Mouse (Mus musculus): ENCODE measurements at regions not wholly inside any gene's neighbourhood (a gene's known extent, or its start where the extent isn't known, plus 50 kb on each side); places are given as distances from the start of the nearest gene placed in this dataset.
"Not testable (repeated sequence)": the region's sequence is repeated elsewhere in the genome, so short reads cannot be mapped to it uniquely, and the experiment has no call there.

GRCm38 (mm10) chr6:47679946-47680345 lies 84.8 kb upstream of the Ezh2 start:
- WGBS, result 64% methylated on average over 2 of the region's 7 CpGs
- not testable (repeated sequence) for H3K9me3 ChIP-seq (replicated peaks); H3K4me3 ChIP-seq

GRCm38 (mm10) chr6:47672741-47673140 lies 77.6 kb upstream of the Ezh2 start:
- not testable (repeated sequence) for H3K4me1 ChIP-seq; H3K27ac ChIP-seq; H3K36me3 ChIP-seq; H3K27me3 ChIP-seq (ENCODE audit: low read depth, poor library complexity, severe bottlenecking); DNase-seq (ENCODE audit: low spot score); H3K9me3 ChIP-seq (replicated peaks)
- peak overlapping the region; percentile 43 for H3K4me3 ChIP-seq
- WGBS, result 21% methylated on average over 16 of the region's 33 CpGs

More at GRCm38 (mm10) chr6:47679946-47680345, 84.8 kb upstream of the Ezh2 start:
- H3K27ac ChIP-seq; H3K27me3 ChIP-seq (ENCODE audit: low read depth, poor library complexity, severe bottlenecking); H3K4me1 ChIP-seq; DNase-seq (ENCODE audit: low spot score); H3K36me3 ChIP-seq: not testable (repeated sequence)

DNA sequence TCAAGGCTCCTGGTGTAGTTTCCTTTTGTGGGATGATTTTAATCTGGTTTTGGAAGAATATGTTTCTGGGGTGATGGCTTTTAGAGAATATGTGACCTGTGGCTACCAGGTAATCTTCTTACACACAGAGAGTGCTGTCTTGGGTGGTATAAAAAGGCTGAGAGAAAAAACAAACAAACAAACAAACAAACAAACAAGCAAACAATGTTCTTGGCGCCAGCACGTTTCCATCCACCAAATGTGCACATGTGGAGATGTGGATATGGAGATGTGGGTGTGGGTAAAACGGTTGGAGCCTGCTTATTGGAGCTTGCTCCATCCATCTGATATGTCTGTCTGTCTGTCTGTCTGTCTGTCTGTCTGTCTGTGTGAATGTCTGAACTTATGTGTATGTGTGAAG lies 57.7 kb upstream of the Ezh2 start:
- not testable (repeated sequence) for H3K36me3 ChIP-seq; H3K27ac ChIP-seq; H3K4me1 ChIP-seq; H3K4me3 ChIP-seq; DNase-seq (ENCODE audit: low spot score); H3K9me3 ChIP-seq (replicated peaks)
- WGBS, result 65% methylated on average over 3 of the region's 3 CpGs
- H3K27me3 ChIP-seq (ENCODE audit: low read depth, poor library complexity, severe bottlenecking), result peaks cover 10% of the 10 kb centered on the region; the same call in 1 of the 2 replicates

GRCm38 (mm10) chr6:47651385-47651718 lies 56.2 kb upstream of the Ezh2 start:
- not testable (repeated sequence) for DNase-seq (ENCODE audit: low spot score); H3K9me3 ChIP-seq (replicated peaks); H3K4me1 ChIP-seq; H3K36me3 ChIP-seq
- peak overlapping the region; percentile 67 for H3K4me3 ChIP-seq
- peaks cover 10% of the 10 kb centered on the region; the same call in 1 of the 2 replicates for H3K27me3 ChIP-seq (ENCODE audit: low read depth, poor library complexity, severe bottlenecking)
- peak overlapping the region; percentile 50 for H3K27ac ChIP-seq
- WGBS, result 4% methylated on average over 22 of the region's 23 CpGs

- Histone ChIP-seq H3K36me3 (no peaks in the 10 kb centered on the region), H3K9me3 (replicated peaks) (no peaks in the 10 kb centered on the region), H3K4me3 (peak overlapping the region; percentile 67), H3K27me3 (ENCODE audit: low read depth, poor library complexity, severe bottlenecking) (peaks cover 10% of the 10 kb centered on the region; the same call in 1 of the 2 replicates), H3K4me1 (peaks cover 7% of the 10 kb centered on the region), H3K27ac (peak overlapping the region; percentile 50)
- WGBS, result 3% methylated on average over 46 of the region's 46 CpGs
- DNase-seq (ENCODE audit: low spot score), result peak; percentile 95
Observed at GRCm38 (mm10) chr6:47650463-47651384, 55.6 kb upstream of the Ezh2 start.

DNA sequence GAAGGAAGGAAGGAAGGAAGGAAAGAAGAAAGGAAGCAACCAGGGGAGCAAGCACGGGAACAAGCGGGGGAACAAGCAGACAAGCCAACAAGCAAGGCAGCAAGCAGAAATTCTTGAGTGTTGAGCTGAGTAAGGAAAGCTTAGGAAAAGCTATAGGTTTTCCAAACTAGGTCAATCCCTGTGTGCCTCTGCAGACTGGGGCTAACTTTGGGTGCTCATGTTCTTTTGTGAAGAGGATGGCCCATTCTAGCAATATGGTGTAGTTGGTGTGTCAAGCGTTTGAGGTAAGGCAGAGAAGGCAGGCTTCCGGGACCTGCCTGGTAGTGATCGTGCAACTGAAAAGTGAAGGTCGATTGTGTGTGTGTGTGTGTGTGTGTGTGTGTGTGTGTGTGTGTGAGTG lies 54.8 kb upstream of the Ezh2 start:
- 89% methylated on average over 6 of the region's 6 CpGs for WGBS
- Histone ChIP-seq H3K27ac (no peak overlapping the region), H3K27me3 (ENCODE audit: low read depth, poor library complexity, severe bottlenecking) (peaks cover 10% of the 10 kb centered on the region; the same call in 1 of the 2 replicates), H3K9me3 (replicated peaks) (no peaks in the 10 kb centered on the region), H3K4me3 (no peak overlapping the region), H3K36me3 (no peaks in the 10 kb centered on the region), H3K4me1 (peaks cover 7% of the 10 kb centered on the region)
- DNase-seq (ENCODE audit: low spot score), result no peak

DNA sequence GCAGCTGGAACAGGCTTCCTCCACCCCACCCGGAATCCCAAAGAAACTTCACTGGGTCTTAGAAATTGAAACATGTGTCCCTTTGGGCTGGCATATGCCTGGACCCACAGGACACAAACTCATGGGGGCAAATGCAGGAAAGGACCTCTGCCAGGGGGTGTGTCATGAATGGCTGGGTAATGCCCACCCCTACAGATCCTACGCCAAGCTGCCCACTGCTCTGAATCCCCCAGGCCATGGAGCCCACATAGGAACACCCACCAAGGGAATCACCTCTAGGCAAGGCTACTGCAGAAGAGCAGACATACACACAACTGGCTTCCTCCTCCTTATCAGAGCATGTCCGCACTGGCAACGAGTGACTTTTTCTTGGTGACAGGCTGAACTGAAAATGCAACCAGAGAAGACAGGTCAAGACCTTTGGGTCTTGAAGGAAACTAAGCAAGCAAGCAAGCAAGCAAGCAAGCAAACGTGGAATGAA lies 54.4 kb upstream of the Ezh2 start:
- H3K4me1 ChIP-seq, result peaks cover 7% of the 10 kb centered on the region
- H3K9me3 ChIP-seq (replicated peaks), result no peaks in the 10 kb centered on the region
- H3K27ac ChIP-seq, result no peak overlapping the region
- 78% methylated on average over 5 of the region's 5 CpGs for WGBS
- H3K4me3 ChIP-seq, result no peak overlapping the region
- no peaks in the 10 kb centered on the region for H3K36me3 ChIP-seq
- no peak for DNase-seq (ENCODE audit: low spot score)
- peaks cover 10% of the 10 kb centered on the region; the same call in 1 of the 2 replicates for H3K27me3 ChIP-seq (ENCODE audit: low read depth, poor library complexity, severe bottlenecking)

GRCm38 (mm10) chr6:47648899-47649298 lies 53.8 kb upstream of the Ezh2 start:
- Histone ChIP-seq H3K36me3 (no peaks in the 10 kb centered on the region), H3K4me3 (no peak overlapping the region), H3K27me3 (ENCODE audit: low read depth, poor library complexity, severe bottlenecking) (peaks cover 10% of the 10 kb centered on the region; the same call in 1 of the 2 replicates), H3K27ac (no peak overlapping the region), H3K9me3 (replicated peaks) (no peaks in the 10 kb centered on the region), H3K4me1 (peaks cover 7% of the 10 kb centered on the region)
- 77% methylated on average over 5 of the region's 5 CpGs for WGBS
- no peak for DNase-seq (ENCODE audit: low spot score)

- H3K4me3 ChIP-seq, result no peak overlapping the region
- 87% methylated on average over 7 of the region's 7 CpGs for WGBS
- H3K4me1 ChIP-seq, result peaks cover 7% of the 10 kb centered on the region
- peaks cover 10% of the 10 kb centered on the region; the same call in 1 of the 2 replicates for H3K27me3 ChIP-seq (ENCODE audit: low read depth, poor library complexity, severe bottlenecking)
- H3K27ac ChIP-seq, result no peak overlapping the region
- no peaks in the 10 kb centered on the region for H3K36me3 ChIP-seq
- H3K9me3 ChIP-seq (replicated peaks), result no peaks in the 10 kb centered on the region
- no peak for DNase-seq (ENCODE audit: low spot score)
Observed at GRCm38 (mm10) chr6:47648316-47648715, 53.2 kb upstream of the Ezh2 start.

GRCm38 (mm10) chr6:47647876-47648275 lies 52.7 kb upstream of the Ezh2 start:
- peaks cover 7% of the 10 kb centered on the region for H3K4me1 ChIP-seq
- no peaks in the 10 kb centered on the region for H3K36me3 ChIP-seq
- 85% methylated on average over 8 of the region's 8 CpGs for WGBS
- DNase-seq (ENCODE audit: low spot score), result no peak
- peaks cover 10% of the 10 kb centered on the region; the same call in 1 of the 2 replicates for H3K27me3 ChIP-seq (ENCODE audit: low read depth, poor library complexity, severe bottlenecking)
- H3K27ac ChIP-seq, result no peak overlapping the region
- no peak overlapping the region for H3K4me3 ChIP-seq
- H3K9me3 ChIP-seq (replicated peaks), result no peaks in the 10 kb centered on the region

DNA sequence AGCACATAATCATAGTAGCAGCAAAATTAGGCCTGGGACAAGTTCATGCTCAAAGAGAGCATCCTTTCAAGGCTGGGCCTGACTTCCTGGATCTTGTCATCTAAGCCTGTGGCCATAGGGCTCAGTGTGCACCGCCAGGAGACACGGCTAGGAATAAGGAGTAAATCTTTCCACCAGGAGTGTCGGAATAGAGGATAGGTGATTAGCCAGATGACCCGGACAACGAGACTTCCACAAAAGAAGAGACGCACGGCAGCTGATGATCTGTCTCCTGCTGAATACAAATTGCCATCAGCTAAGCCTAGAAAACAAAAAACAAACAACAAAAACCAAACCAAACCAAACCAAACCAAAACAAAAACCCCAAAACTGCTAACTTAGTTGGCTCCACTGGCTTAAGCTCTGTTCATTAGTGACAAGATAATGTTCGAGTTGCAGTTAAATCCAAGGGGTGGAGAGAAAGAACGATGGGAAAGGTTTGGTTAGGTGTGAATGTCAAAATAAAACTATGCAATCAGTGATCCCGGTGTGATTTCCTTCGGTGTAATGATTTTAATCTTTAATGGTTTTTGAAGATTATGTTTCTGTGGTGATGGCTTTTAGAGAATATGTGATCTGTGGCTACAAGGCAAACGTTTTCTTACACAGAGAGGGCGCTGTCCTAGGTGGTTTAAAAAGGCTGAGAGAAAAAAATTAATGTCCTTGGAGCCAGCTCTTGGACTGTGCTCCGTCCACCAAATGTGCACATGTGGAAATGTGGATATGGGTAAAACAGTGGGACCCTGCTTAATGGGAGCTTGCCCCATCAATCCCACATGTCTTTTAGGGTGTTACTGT lies 51.8 kb upstream of the Ezh2 start:
- Histone ChIP-seq H3K27ac (no peak overlapping the region), H3K36me3 (no peaks in the 10 kb centered on the region), H3K9me3 (replicated peaks) (no peaks in the 10 kb centered on the region), H3K27me3 (ENCODE audit: low read depth, poor library complexity, severe bottlenecking) (peaks cover 10% of the 10 kb centered on the region; the same call in 1 of the 2 replicates), H3K4me1 (peaks cover 7% of the 10 kb centered on the region), H3K4me3 (no peak overlapping the region)
- DNase-seq (ENCODE audit: low spot score), result no peak
- 71% methylated on average over 14 of the region's 14 CpGs for WGBS

DNA sequence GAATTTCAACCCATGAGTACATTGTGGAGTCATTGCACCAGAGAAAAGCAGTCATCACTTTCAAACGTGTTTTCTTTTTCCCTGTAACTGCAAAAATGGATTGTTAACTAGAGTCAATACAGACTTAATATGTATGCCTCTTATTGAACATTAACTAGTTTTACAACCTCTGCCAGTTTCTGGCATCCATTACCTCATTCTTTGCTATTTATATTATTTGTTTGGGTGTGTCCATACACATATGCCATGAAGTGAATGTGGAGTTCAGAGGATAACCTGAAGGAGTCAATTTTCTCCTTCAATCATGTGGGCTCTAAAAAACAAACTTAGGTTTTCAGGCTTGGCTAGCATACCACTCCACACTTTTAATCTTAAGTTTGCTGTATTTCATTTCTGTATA lies 50.9 kb upstream of the Ezh2 start:
- no peaks in the 10 kb centered on the region for H3K36me3 ChIP-seq
- H3K4me1 ChIP-seq, result peaks cover 3% of the 10 kb centered on the region
- no peaks in the 10 kb centered on the region for H3K9me3 ChIP-seq (replicated peaks)
- DNase-seq (ENCODE audit: low spot score), result no peak
- 66% methylated on average over 1 of the region's 1 CpGs for WGBS
- no peak overlapping the region for H3K4me3 ChIP-seq
- peaks cover 10% of the 10 kb centered on the region; the same call in 1 of the 2 replicates for H3K27me3 ChIP-seq (ENCODE audit: low read depth, poor library complexity, severe bottlenecking)
- no peak overlapping the region for H3K27ac ChIP-seq

Data from limb, embryonic 10.5 days (tissue).